Mouse (Mus musculus) Patski (cell line): Measurements from ENCODE around the gene Ccdc27. TPM values are rescaled to one million over a fixed set of nuclear protein-coding genes. Genes with fewer than 3 reads are reported as not detected.

Source experiments
- ATAC-seq: fragments of 100-300 bp; one replicate; pipeline ENCODE4 v1.8.0; 2021
- CTCF ChIA-PET: fragments of 350-600 bp; sonication (Branson Sonifier 250); formaldehyde crosslinking; loops from one replicate; lab custom pipeline; 2022; ENCODE audit warnings: inconsistent platforms; lab: Charles Lee
- POLR2A ChIA-PET: fragments of 350-600 bp; sonication (Branson Sonifier 250); formaldehyde crosslinking; loops from one replicate; lab custom pipeline; 2022; ENCODE audit warnings: antibody characterized with exemption, inconsistent platforms; lab: Charles Lee
- DNase-seq: peaks from one replicate; pipeline ENCODE4 v3.0.0-alpha.2; 2011; ENCODE audit warnings: low read depth, low spot score
- H3K27me3 ChIP-seq: fragments of 371-371 bp; one replicate; pipeline ENCODE4 v1.5.1; 2021
- CTCF ChIP-seq: fragments of 100-300 bp; IDR thresholded peaks from one replicate; pipeline ENCODE4 v1.5.1; 2021
- in situ Hi-C: fragments of 300-500 bp; cut with MboI; formaldehyde crosslinking; loops from 3 replicates; pipeline ENCODE4 v1.11.1; 2018; ENCODE audit warnings: low pct_unique_long_range_greater_than_20kb, mixed read lengths
- polyA plus RNA-seq: library from polyadenylated mRNA; unstranded; gene quantifications from one replicate; pipeline ENCODE4 v1.2.3, GENCODE M21; 2021

The Ccdc27 gene
- polyA plus RNA-seq, 1 experiment from 2014 or later = 0.03 TPM

DNA sequence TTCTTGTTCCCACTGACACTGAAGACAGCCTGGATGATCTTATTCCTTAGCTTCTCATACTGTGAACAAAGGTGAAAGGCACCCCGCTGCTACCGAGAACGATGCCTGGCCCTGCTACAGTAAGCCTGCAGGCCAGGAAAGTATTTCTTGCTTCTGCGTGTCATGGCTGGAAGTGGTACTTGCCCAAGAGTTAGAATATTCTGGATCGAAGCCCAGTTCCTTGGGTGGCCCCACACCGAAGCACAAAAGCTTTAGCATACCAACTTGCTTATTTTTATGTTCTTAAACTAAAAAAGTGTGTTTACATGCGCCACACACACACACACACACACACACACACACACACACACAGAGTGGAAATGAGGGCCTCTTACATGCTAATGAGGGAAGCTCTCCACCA is 14.4 kb downstream of the Ccdc27 start:
- H3K27me3 ChIP-seq = no peaks in the 10 kb centered on the region
- DNase-seq (no peak), ATAC-seq (no peak)
- TF ChIP-seq CTCF = no peak
- in situ Hi-C loops = loop anchor here (25.0 kb wide), 1 partner anchor 259 kb away; no protein-coding TSS in a partner anchor
- POLR2A ChIA-PET = no interaction called here
- CTCF ChIA-PET = interaction anchor here (1.2 to 1.5 kb wide), 2 partner anchors 77 to 178 kb away, joined by 3 read pairs; no protein-coding TSS in a partner anchor

DNA sequence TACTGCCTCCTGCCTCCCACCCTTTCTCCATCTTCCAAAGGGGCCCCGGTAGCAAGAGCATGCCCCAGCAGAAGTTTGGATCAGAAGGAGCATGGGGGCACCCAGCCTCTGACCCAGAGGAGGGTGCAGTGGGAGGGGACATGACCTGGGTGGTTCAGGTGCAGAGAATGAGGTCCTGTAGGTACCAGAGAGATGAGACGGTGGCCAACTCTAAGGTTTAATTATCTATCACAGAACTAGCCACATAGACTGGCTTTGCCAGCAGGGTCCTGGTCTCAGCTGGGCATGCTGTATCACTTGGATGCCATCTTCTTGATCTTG is 16.1 kb downstream of the Ccdc27 start:
- in situ Hi-C loops = loop anchor here (25.0 kb wide), 1 partner anchor 261 kb away; no protein-coding TSS in a partner anchor
- CTCF ChIA-PET = interaction anchor here (1.9 kb wide), 1 partner anchor 38 kb away, joined by 7 read pairs; no protein-coding TSS in a partner anchor
- ATAC-seq = no peak
- no peaks in the 10 kb centered on the region for H3K27me3 ChIP-seq
- POLR2A ChIA-PET = no interaction called here
- no peak for TF ChIP-seq CTCF
- no peak for DNase-seq

DNA sequence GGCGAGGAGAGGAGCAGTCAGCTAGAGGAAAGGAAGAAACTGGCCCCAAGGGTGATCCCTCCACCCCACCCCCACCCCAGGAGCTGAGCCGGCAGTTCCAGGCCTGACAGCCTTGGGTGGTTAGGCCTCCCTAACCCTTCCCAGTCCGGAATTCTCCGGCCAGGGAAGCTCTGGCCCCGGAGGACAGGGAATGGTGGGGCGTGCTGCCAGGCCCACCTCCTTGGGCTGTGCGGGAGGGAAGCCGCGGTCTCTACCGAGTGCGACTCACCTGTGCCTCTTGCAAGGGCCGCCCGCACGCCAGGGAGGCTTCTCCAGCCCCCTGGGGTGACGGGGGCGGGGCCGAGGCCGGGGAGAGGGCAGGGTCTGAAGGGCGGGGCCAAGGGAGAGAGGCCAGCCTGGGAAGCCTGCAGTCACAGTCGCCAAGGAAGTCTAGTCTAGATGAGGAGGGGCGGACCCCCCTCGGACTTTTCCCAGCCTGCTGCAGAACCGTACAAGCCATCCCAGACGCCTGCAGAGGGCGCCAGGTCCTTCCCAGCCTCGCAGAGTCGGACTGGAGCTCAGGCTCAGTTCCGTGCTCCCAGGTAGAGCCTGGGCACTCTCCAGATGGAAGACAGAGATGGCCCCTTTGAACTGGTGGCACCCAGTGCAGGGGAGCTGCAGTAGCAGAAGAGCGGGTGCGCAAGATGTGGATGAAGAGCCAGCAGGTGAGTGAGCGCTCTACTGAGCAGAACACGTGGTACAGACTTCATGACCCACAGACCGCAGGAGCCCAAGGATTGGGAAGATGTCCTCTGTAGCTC is 16.6 kb downstream of the Ccdc27 start, which contains the start of gene Smim1:
TSS of gene Smim1 (minus strand) at position 590 of the 800 bp plus-strand sequence.
- H3K27me3 ChIP-seq = no peaks in the 10 kb centered on the region
- in situ Hi-C loops = loop anchor here (25.0 kb wide), 1 partner anchor 261 kb away; no protein-coding TSS in a partner anchor
- no peak for TF ChIP-seq CTCF
- ChIA-PET CTCF (interaction anchor here (1.9 kb wide), 1 partner anchor 39 kb away, joined by 7 read pairs; no protein-coding TSS in a partner anchor), POLR2A (interaction anchor here (0.6 to 1.1 kb wide), 2 partner anchors 14 to 423 kb away, joined by 3 to 5 read pairs; partner anchors contain the start of gene Lrrc47)
- ATAC-seq (peak; percentile 91), DNase-seq (no peak)

DNA sequence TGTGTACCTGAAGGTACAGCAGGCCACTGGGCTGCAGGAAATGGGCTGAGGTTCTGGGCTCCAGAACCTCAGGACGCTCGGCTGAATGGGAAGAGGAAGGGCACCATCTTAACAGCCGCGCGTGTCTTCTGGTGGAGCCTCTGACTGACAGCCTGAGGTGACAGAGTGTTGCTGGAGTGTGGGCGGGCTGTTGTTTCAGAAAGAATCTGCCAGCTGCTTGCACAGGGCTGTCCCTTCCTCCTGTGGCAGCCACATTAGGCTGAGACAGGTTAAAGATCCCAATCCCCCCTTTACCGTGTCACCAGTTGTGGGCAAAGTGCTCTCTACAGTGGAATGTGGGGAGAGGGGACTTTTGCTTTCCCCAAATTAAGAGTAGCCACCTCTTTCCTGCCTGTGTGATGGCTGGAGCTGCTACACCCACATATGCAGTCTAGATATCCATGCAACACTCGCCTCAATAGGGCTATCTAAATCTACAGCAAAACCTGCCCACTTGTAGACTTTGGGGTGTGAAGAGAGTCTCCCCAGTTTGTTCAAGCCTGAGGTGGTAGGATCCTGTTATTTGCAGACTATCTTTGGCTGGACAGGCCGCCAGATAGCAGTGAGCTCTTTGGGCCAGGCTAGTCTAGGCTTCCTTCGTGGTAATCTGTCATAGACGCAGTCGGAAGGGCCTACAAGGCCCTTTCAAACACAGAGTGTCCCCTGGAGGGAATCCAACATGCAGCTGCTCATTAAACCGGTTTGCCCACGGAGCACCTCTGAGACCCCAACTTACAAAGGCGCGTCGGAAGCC is 17.6 kb downstream of the Ccdc27 start:
- DNase-seq (no peak), ATAC-seq (no peak)
- no peak for TF ChIP-seq CTCF
- in situ Hi-C loops = loop anchor here (25.0 kb wide), 1 partner anchor 262 kb away; no protein-coding TSS in a partner anchor
- ChIA-PET POLR2A (interaction anchor here (1.1 kb wide), 1 partner anchor 13 kb away, joined by 5 read pairs; the partner anchor contains the start of gene Lrrc47), CTCF (no interaction called here)
- no peaks in the 10 kb centered on the region for H3K27me3 ChIP-seq

DNA sequence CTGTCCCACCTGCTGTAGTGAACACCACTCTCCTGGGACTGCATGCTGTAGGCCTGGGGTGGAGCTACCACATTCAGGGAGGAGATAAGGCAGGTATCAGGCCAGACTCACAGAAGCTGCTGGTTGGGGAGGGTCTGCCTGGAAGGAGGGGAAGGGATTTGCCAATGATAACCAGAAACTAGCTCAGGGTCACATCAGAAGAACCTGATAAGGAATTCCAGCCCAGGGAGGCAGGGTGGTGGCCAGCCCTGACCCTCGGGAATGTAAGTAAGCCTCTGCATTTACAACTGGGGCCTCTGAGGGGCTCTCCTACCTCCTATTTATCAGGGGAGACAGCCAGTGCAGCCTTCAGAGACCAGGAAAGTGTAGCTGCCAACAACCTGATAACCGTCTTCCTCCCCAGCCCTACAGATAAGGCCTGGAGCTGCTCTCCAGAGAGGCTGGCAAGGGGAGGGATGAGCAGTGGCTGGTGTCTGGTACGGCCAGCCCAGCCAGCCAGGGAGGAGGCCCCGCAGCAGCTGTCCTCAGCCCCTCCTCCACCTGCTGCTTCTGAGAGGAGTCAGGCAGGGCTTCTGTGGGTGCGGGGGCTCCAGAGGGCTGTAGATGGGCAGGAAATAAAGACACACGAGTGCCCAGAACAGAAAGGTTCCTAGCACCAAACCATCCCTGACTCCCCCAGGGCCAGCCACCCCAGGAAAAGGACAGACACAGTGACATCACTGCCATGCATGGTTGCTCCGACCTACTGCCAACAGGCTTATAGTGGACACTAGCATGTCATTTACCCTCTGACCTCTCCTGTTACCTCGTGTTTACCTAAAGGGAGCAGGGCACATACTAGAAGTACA is 18.5 kb downstream of the Ccdc27 start:
- CTCF ChIA-PET = no interaction called here
- POLR2A ChIA-PET = no interaction called here

DNA sequence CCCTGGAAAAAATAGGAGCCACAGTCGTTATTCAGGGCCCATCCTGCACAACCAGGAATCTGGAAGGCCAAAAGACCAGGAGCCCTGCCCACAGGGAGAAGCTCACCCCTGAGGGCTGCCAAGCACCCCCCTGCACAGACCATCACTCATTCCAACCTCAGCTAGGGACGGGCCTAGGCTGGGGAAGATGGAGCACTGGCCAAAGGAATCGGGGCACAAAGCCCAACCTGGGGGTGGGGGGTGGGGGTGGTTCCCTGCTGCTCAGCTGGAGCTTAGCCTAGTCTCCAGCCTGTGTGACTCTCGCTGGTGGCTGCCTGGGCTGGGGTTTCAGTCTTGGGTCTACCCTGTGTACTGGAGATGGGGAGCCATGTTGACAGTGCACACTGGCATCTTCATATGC is 19.6 kb downstream of the Ccdc27 start:
- DNase-seq (no peak), ATAC-seq (no peak)
- ChIA-PET POLR2A (interaction anchor here (2.7 kb wide), 1 partner anchor 11 kb away, joined by 11 read pairs; the partner anchor contains the start of gene Lrrc47), CTCF (no interaction called here)
- in situ Hi-C loops = no loop called here
- H3K27me3 ChIP-seq = no peaks in the 10 kb centered on the region
- TF ChIP-seq CTCF = no peak

More for the DNA sequence above, 18.5 kb downstream of the Ccdc27 start:
- in situ Hi-C loops = no loop called here
- H3K27me3 ChIP-seq = no peaks in the 10 kb centered on the region
- ATAC-seq = no peak
- no peak for TF ChIP-seq CTCF
- DNase-seq = no peak

DNA sequence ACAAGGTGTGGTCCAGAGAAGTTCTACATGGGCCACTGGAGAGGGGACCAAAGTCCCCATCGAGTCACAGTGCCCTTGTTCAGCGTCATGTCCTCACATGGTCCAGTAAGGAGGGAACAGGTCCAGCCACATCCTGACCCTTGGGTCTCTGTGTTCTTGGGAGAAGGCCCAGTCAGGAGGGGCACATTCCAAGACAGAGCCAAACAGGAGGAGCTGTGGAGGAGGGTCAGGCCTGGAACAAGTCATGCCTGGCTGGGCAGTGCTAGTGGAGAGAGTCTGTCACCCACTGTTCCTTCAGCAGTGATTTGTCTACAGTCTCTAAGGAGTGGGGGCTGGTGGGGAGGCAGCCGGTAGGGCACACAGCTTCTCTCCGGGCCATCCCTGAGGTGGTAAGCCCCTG is 20.1 kb downstream of the Ccdc27 start:
- peak; percentile 31 for ATAC-seq
- in situ Hi-C loops = no loop called here
- DNase-seq = no peak
- ChIA-PET POLR2A (interaction anchor here (2.7 kb wide), 1 partner anchor 11 kb away, joined by 11 read pairs; the partner anchor contains the start of gene Lrrc47), CTCF (no interaction called here)
- no peak for TF ChIP-seq CTCF
- H3K27me3 ChIP-seq = no peaks in the 10 kb centered on the region

DNA sequence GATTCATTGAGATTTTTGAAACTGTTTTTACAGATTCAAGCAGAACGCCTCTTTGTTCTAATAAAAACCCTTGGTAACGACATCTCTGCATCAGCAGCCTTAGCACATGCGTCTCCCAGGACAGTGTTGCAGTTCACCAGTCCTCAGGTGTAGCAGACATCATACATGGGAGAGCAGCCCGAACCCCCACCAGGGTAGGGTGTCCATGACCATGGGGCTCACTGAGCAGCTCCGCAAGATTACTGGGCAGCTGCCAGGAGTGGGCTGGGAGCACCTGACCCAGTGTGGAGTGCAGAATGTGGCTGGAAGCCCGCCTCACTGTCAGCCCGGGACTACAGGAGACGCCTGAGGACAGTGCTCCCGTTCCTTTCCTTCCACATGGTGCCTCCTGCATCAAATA is 21.0 kb downstream of the Ccdc27 start:
- POLR2A ChIA-PET = interaction anchor here (2.7 kb wide), 1 partner anchor 10 kb away, joined by 11 read pairs; the partner anchor contains the start of gene Lrrc47
- DNase-seq (no peak), ATAC-seq (no peak)
- H3K27me3 ChIP-seq = no peaks in the 10 kb centered on the region
- no peak for TF ChIP-seq CTCF
- CTCF ChIA-PET = no interaction called here
- in situ Hi-C loops = no loop called here

DNA sequence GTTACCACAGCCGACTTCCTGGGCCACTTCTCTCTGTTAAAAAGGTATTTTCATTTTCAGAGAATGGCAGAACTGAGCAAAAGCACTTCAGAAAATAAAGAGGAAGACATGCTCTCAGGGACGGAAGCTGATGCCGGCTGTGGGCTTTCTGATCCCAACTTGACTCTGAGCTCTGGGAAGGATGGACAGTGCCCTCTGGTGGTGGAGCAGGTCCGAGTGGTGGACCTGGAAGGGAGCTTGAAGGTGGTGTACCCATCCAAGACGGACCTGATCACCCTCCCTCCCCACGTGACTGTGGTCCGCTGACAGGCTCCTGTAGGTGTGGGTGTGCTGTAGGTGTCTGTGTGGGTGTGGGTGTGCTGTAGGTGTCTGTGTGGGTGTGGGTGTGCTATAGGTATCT is 22.9 kb downstream of the Ccdc27 start:
- DNase-seq (no peak), ATAC-seq (no peak)
- TF ChIP-seq CTCF = no peak
- CTCF ChIA-PET = interaction anchor here (1.3 kb wide), 1 partner anchor 9 kb away, joined by 8 read pairs; the partner anchor contains the start of gene Lrrc47
- no peaks in the 10 kb centered on the region for H3K27me3 ChIP-seq
- in situ Hi-C loops = no loop called here
- POLR2A ChIA-PET = no interaction called here

DNA sequence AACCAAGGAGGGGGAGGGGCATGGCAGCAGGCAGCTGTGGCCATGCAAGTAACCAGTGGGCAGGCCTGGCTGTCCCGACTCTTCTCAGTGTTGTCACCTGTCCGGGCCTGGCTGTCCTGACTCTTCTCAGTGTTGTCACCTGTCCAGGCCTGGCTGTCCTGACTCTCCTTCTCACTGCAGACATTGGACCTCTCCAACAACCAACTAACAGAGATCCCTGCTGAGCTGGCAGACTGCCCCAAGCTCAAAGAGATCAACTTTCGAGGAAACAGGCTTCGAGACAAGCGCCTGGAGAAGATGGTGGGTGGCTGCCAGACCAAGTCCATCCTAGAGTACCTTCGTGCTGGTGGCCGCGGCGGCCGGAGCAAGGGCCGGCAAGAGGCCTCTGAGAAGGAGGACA is 27.0 kb downstream of the Ccdc27 start:
- DNase-seq (no peak), ATAC-seq (no peak)
- no peak for TF ChIP-seq CTCF
- CTCF ChIA-PET = no interaction called here
- no peaks in the 10 kb centered on the region for H3K27me3 ChIP-seq
- in situ Hi-C loops = no loop called here
- POLR2A ChIA-PET = no interaction called here
